Mouse (Mus musculus) C2C12 (cell line): ENCODE results near the gene Tbk1. TPM values are rescaled to one million over a fixed set of nuclear protein-coding genes. Genes with fewer than 3 reads are reported as not detected.
A peak's percentile ranks its signal among the peaks of the same experiment; 100 is the strongest.

Source experiments
- H3K27me3 ChIP-seq: one replicate; pipeline ENCODE4 v1.6.1; 2011; ENCODE audit not compliant: control insufficient read depth, insufficient read depth, insufficient read length
- H3K36me3 ChIP-seq: one replicate; pipeline ENCODE4 v1.6.1; 2011; ENCODE audit not compliant: control insufficient read depth, insufficient read depth
- H3K4me3 ChIP-seq: one replicate; pipeline ENCODE4 v1.5.1; 2011; ENCODE audit warnings: mild to moderate bottlenecking, control low read depth; ENCODE audit not compliant: poor library complexity, insufficient read depth, severe bottlenecking
- H3K79me2 ChIP-seq: one replicate; pipeline ENCODE4 v1.6.1; 2011; ENCODE audit not compliant: control insufficient read depth, insufficient read depth
- H3K79me3 ChIP-seq: one replicate; pipeline ENCODE4 v1.6.1; 2011; ENCODE audit warnings: low read depth, control low read depth
- H3ac ChIP-seq: one replicate; pipeline ENCODE3; 2011; ENCODE audit warnings: low read depth; ENCODE audit not compliant: control insufficient read depth, insufficient read length
- CEBPB ChIP-seq: IDR thresholded peaks from one replicate; pipeline ENCODE4 v1.6.1; 2011; ENCODE audit warnings: low read depth, mild to moderate bottlenecking, control low read depth, moderate library complexity
- CTCF ChIP-seq: IDR thresholded peaks from one replicate; pipeline ENCODE4 v1.5.1; 2011; ENCODE audit not compliant: control insufficient read depth, insufficient read depth, insufficient read length
- FOSL1 ChIP-seq: IDR thresholded peaks from one replicate; pipeline ENCODE4 v1.8.0; 2011; ENCODE audit warnings: mild to moderate bottlenecking, low read length; ENCODE audit not compliant: poor library complexity, insufficient read depth, severe bottlenecking
- MAX ChIP-seq: IDR thresholded peaks from one replicate; pipeline ENCODE4 v1.6.1; 2011; ENCODE audit warnings: mild to moderate bottlenecking, control low read depth
- MYOD1 ChIP-seq: IDR thresholded peaks from one replicate; pipeline ENCODE4 v1.6.1; 2011; ENCODE audit warnings: low read depth; ENCODE audit not compliant: control insufficient read depth, insufficient read length
- MYOG ChIP-seq: IDR thresholded peaks from one replicate; pipeline ENCODE4 v1.6.1; 2011; ENCODE audit not compliant: control insufficient read depth, insufficient read length; ENCODE audit errors: extremely low read depth
- USF1 ChIP-seq: IDR thresholded peaks from one replicate; pipeline ENCODE4 v1.6.1; 2011; ENCODE audit warnings: low read depth, mild to moderate bottlenecking, control low read depth, moderate library complexity
- polyA plus RNA-seq: library from polyadenylated mRNA; unstranded; fragments of >200 nt; fragmentation: generic; extraction: Trizol; gene quantifications from one replicate; pipeline ENCODE4 v1.2.1, GENCODE M21; 2012; ENCODE audit warnings: missing spikeins

Gene Tbk1
- polyA plus RNA-seq, 1 experiment: 10.7 TPM

DNA sequence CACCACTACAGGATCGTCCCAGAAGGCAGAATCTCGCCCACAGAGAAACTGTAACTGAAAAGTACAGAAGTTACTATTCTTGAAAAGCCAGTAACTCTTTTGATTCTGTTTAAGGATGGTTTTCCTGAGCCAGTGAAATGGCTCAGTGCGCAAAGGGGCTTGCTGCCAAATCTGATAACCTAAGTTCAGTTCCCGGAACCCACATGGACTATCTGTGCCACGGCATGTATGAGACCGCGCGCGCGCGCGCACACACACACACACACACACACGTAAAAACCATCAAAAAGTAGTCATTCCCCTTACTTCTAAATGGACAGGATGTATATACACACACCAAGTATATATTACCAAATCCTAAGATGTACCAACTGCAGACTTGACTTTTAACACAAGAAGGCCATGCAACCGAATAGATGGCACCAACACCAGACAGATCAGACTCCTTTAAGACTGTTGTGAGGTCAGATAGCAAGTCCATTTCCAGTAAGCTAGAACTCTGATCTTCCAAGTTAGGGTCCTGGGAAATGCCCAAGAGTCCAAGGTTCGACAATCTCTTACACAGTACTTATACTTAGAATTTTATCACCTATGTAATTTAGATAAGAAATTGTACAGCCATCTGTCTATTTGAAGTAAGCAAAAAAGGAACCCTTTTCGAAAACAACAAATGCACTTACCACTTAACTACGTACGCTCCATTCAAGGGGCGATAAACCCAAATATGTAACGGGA lies 1.4 kb downstream of the Tbk1 start:
- no peak for TF ChIP-seq MAX
- TF ChIP-seq MYOG: no peak
- TF ChIP-seq MYOD1: no peak
- TF ChIP-seq FOSL1: no peak
- no peak for TF ChIP-seq CTCF
- TF ChIP-seq CEBPB: no peak
- no peak for TF ChIP-seq USF1
- peak overlapping the region; percentile 86 for H3K4me3 ChIP-seq
- H3K36me3 ChIP-seq: peaks cover 64% of the 10 kb centered on the region
- no peak overlapping the region for H3ac ChIP-seq
- no peaks in the 10 kb centered on the region for H3K27me3 ChIP-seq
- H3K79me3 ChIP-seq: peaks cover 58% of the 10 kb centered on the region
- H3K79me2 ChIP-seq: peaks cover 67% of the 10 kb centered on the region

- no peak overlapping the region for H3ac ChIP-seq
- H3K79me3 ChIP-seq: peaks cover 60% of the 10 kb centered on the region
- no peak for TF ChIP-seq USF1
- no peak for TF ChIP-seq FOSL1
- no peak for TF ChIP-seq MYOG
- no peak for TF ChIP-seq MYOD1
- H3K4me3 ChIP-seq: no peak overlapping the region
- no peaks in the 10 kb centered on the region for H3K27me3 ChIP-seq
- peaks cover 71% of the 10 kb centered on the region for H3K79me2 ChIP-seq
- peaks cover 59% of the 10 kb centered on the region for H3K36me3 ChIP-seq
Measured at GRCm38 (mm10) chr10:121584033-121584432, 2.6 kb downstream of the Tbk1 start.

DNA sequence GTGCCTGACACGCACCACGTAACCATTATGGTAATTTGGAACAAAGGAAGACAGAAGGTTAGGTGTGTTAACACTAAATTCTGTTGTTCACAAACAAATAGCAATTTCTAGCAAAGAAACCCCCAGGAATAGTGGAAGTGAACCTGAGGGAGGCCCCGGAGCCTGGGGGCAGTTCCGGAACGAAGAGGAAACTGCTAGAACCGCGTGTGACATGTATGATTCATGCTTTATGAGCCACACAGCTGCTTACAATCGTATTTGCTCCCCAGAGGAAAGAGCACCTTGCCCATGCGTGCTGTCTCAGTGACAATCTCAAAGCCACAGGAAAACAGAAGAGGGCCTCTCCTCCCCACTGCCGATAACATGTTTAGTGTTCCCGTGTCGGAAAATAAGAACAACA lies 3.6 kb downstream of the Tbk1 start:
- TF ChIP-seq CEBPB (no peak), USF1 (no peak), MYOD1 (no peak), FOSL1 (no peak), MAX (no peak), CTCF (no peak), MYOG (no peak)
- Histone ChIP-seq H3K27me3 (no peaks in the 10 kb centered on the region), H3K4me3 (no peak overlapping the region), H3K36me3 (peaks cover 58% of the 10 kb centered on the region), H3K79me3 (peaks cover 66% of the 10 kb centered on the region), H3ac (no peak overlapping the region), H3K79me2 (peaks cover 79% of the 10 kb centered on the region)

- Histone ChIP-seq H3K36me3 (peaks cover 65% of the 10 kb centered on the region), H3ac (no peak overlapping the region), H3K79me3 (peaks cover 72% of the 10 kb centered on the region), H3K27me3 (no peaks in the 10 kb centered on the region), H3K79me2 (peaks cover 86% of the 10 kb centered on the region), H3K4me3 (no peak overlapping the region)
- no peak for TF ChIP-seq CEBPB
Measured at GRCm38 (mm10) chr10:121582287-121582686, 4.3 kb downstream of the Tbk1 start.

GRCm38 (mm10) chr10:121581405-121581804 lies 5.2 kb downstream of the Tbk1 start:
- no peak for TF ChIP-seq CTCF
- TF ChIP-seq USF1: no peak
- TF ChIP-seq MAX: no peak
- TF ChIP-seq CEBPB: no peak
- TF ChIP-seq MYOD1: no peak
- TF ChIP-seq FOSL1: no peak
- no peak for TF ChIP-seq MYOG
- peaks cover 65% of the 10 kb centered on the region for H3K36me3 ChIP-seq
- H3K27me3 ChIP-seq: no peaks in the 10 kb centered on the region
- peaks cover 86% of the 10 kb centered on the region for H3K79me2 ChIP-seq
- no peak overlapping the region for H3ac ChIP-seq
- H3K4me3 ChIP-seq: no peak overlapping the region
- H3K79me3 ChIP-seq: peaks cover 72% of the 10 kb centered on the region

- peaks cover 67% of the 10 kb centered on the region for H3K79me3 ChIP-seq
- peaks cover 74% of the 10 kb centered on the region for H3K36me3 ChIP-seq
- H3K4me3 ChIP-seq: no peak overlapping the region
- H3K27me3 ChIP-seq: no peaks in the 10 kb centered on the region
- TF ChIP-seq CEBPB (no peak), MAX (no peak), FOSL1 (no peak), MYOG (no peak), CTCF (no peak), USF1 (no peak), MYOD1 (no peak)
- peaks cover 87% of the 10 kb centered on the region for H3K79me2 ChIP-seq
- H3ac ChIP-seq: no peak overlapping the region
Measured at GRCm38 (mm10) chr10:121580381-121580780, 6.2 kb downstream of the Tbk1 start.
